7 mouse cellular contexts compared by ENCODE assay signal in genomic region chr7:126082286-126082741, GRCm38 (mm10). TPM values are rescaled to one million over a fixed set of nuclear protein-coding genes. Genes with fewer than 3 reads are reported as not detected.
DNase-seq lines count a peak whose midpoint lies in the region; ATAC-seq lines count a peak whose summit lies in the region.

TSS of gene Gsg1l (minus strand) at chr7:126082411.

- no peak within 1 kb of the TSS for H3K27ac ChIP-seq in lung, embryonic 16.5 days (ENCODE audit: low read length)
- no peak within 1 kb of the TSS for H3K27ac ChIP-seq in brown adipose tissue, adult 24 weeks (replicated peaks; ENCODE audit: low read depth, low read length)
- no peak within 1 kb of the TSS for H3K27ac ChIP-seq in heart, embryonic 11.5 days (ENCODE audit: low read depth, low read length)
- H3K27ac ChIP-seq in neural tube, embryonic 14.5 days (ENCODE audit: low read depth, low read length) = peak within 1 kb of the TSS; percentile 39; the same call in 1 of the 2 replicates

- H3K36me3 ChIP-seq in lung, embryonic 16.5 days (ENCODE audit: control insufficient read depth, insufficient read depth, low read length) = no peaks in the 10 kb centered on the region
- H3K36me3 ChIP-seq in heart, embryonic 11.5 days (ENCODE audit: control insufficient read depth, insufficient read depth, low read length) = no peaks in the 10 kb centered on the region
- H3K36me3 ChIP-seq in neural tube, embryonic 14.5 days (ENCODE audit: control insufficient read depth, insufficient read depth, low read length) = no peaks in the 10 kb centered on the region

- no peak for DNase-seq in lung, postnatal 25 days (ENCODE audit: low spot score)
- DNase-seq in left cerebral cortex, postnatal 10 days (ENCODE audit: extremely low spot score in 1 of 2, low spot score in 2 of 2) = peak in 1 of 2 experiments; percentile 47
- DNase-seq in gastrocnemius, postnatal 25 days = no peak

- no peaks in the 10 kb centered on the region for H3K9me3 ChIP-seq in lung, embryonic 16.5 days (ENCODE audit: control insufficient read depth, low read length)
- H3K9me3 ChIP-seq in heart, embryonic 11.5 days (replicated peaks; ENCODE audit: control insufficient read depth, low read length) = no peaks in the 10 kb centered on the region
- H3K9me3 ChIP-seq in neural tube, embryonic 14.5 days (ENCODE audit: control insufficient read depth, low read length) = no peaks in the 10 kb centered on the region

- WGBS in lung, embryonic 16.5 days = under 1% methylated on average over 44 of the region's 49 CpGs
- WGBS in heart, embryonic 11.5 days (ENCODE audit: insufficient replicate concordance) = 1% methylated on average over 48 of the region's 49 CpGs
- under 1% methylated on average over 39 of the region's 49 CpGs for WGBS in neural tube, embryonic 14.5 days

- H3K4me3 ChIP-seq in lung, embryonic 16.5 days (ENCODE audit: low read length) = peak within 1 kb of the TSS; percentile 59
- H3K4me3 ChIP-seq in brown adipose tissue, adult 24 weeks (ENCODE audit: insufficient read depth, low read depth, low read length) = peak within 1 kb of the TSS; percentile 37
- peak within 1 kb of the TSS; percentile 71 for H3K4me3 ChIP-seq in heart, embryonic 11.5 days (ENCODE audit: low read depth, low read length)
- H3K4me3 ChIP-seq in neural tube, embryonic 14.5 days (ENCODE audit: low read depth, low read length) = peak within 1 kb of the TSS; percentile 70

- peaks cover 43% of the 10 kb centered on the region for H3K27me3 ChIP-seq in lung, embryonic 16.5 days (ENCODE audit: control insufficient read depth, insufficient read depth, low read depth, low read length)
- peaks cover 52% of the 10 kb centered on the region for H3K27me3 ChIP-seq in heart, embryonic 11.5 days (ENCODE audit: control insufficient read depth, insufficient read depth, low read length)
- H3K27me3 ChIP-seq in neural tube, embryonic 14.5 days (ENCODE audit: control insufficient read depth, insufficient read depth, low read length) = peaks cover 2% of the 10 kb centered on the region; the same call in 1 of the 2 replicates

- intact Hi-C loops in left cerebral cortex, postnatal 10 days (cut with DNase I) = loop anchor here (2.0 to 10.0 kb wide), 3 partner anchors 45 to 408 kb away; no protein-coding TSS in a partner anchor

- ATAC-seq in lung, embryonic 16.5 days (ENCODE audit: low read depth) = peak; percentile 23; the same call in 1 of the 2 replicates
- no peak for ATAC-seq in heart, embryonic 11.5 days (replicated peaks; ENCODE audit: insufficient number of reproducible peaks, low FRiP score, low TSS enrichment)
- peak; percentile 66 for ATAC-seq in neural tube, embryonic 14.5 days (ENCODE audit: low read depth)

- peaks cover 21% of the 10 kb centered on the region for H3K4me1 ChIP-seq in lung, embryonic 16.5 days (replicated peaks; ENCODE audit: control insufficient read depth, insufficient read depth, low read length)
- 0 out of 2 replicates have a peak, but pooled peaks cover 3% of the 10 kb centered on the region for H3K4me1 ChIP-seq in brown adipose tissue, adult 24 weeks (ENCODE audit: control insufficient read depth, insufficient read depth, insufficient read length, low read length)
- peaks cover 9% of the 10 kb centered on the region for H3K4me1 ChIP-seq in heart, embryonic 11.5 days (ENCODE audit: control insufficient read depth, insufficient read depth, low read length)
- H3K4me1 ChIP-seq in neural tube, embryonic 14.5 days (ENCODE audit: control insufficient read depth, insufficient read depth, low read length) = 0 out of 2 replicates have a peak, but pooled peaks cover 3% of the 10 kb centered on the region

- H3K4me2 ChIP-seq in lung, embryonic 16.5 days (ENCODE audit: low read depth, low read length) = peak within 1 kb of the TSS; percentile 91
- H3K4me2 ChIP-seq in heart, embryonic 11.5 days = peak within 1 kb of the TSS; percentile 93
- H3K4me2 ChIP-seq in neural tube, embryonic 14.5 days (ENCODE audit: low read depth, low read length) = peak within 1 kb of the TSS; percentile 85

- peak within 1 kb of the TSS; percentile 57 for H3K9ac ChIP-seq in lung, embryonic 16.5 days (ENCODE audit: low read length)
- peak within 1 kb of the TSS; percentile 78 for H3K9ac ChIP-seq in heart, embryonic 11.5 days (ENCODE audit: low read depth, low read length)
- H3K9ac ChIP-seq in neural tube, embryonic 14.5 days (replicated peaks; ENCODE audit: low read depth, low read length) = peak within 1 kb of the TSS; percentile 72

RNA-seq across cellular contexts. Expression of gene Gsg1l, which starts in this region (rescaled TPM):
- 2.5 and 2.6 TPM in 2 replicates for polyA plus RNA-seq in lung, embryonic 16.5 days (2015; fragmentation: Nextera tagmentation; extraction: Ambion mirVana)
- 0.67 TPM in 1 of 2 replicates, not detected in the other for polyA plus RNA-seq in brown adipose tissue, adult 24 weeks (2012; ENCODE audit: insufficient read depth, insufficient read length, missing spikeins)
- 6.4 and 9.1 TPM in 2 replicates for polyA plus RNA-seq in heart, embryonic 11.5 days (2014; fragmentation: Nextera tagmentation; extraction: Ambion mirVana)
- 10 to 100 TPM; 33.1 to 33.8 TPM for total RNA-seq in left cerebral cortex, postnatal 10 days (2021)
- 14.5 and 15.5 TPM in 2 replicates for polyA plus RNA-seq in neural tube, embryonic 14.5 days (2014; fragmentation: Nextera tagmentation; extraction: Ambion mirVana)
- total RNA-seq in gastrocnemius, postnatal 25 days (2021) = under 1 TPM in 1 of 2 experiments, not detected in 1; 0.08 TPM

Comparison
In these comparisons a context has a peak if more than half of its experiments do, and no peak if none do; other contexts are left out.
1. RNA of gene Gsg1l (total RNA-seq): 33.1 to 33.8 TPM in left cerebral cortex, postnatal 10 days; 0.08 TPM in gastrocnemius, postnatal 25 days; every median in the first group is over 10 times any median in the second.
2. Peak in every context shown above with its lines, with median percentiles within 50 percentile points of each other: H3K4me2 ChIP-seq, H3K4me3 ChIP-seq and H3K9ac ChIP-seq.